Mouse (Mus musculus): ENCODE measurements around the gene Spout1.

Gene Spout1

GRCm38 (mm10) chr2:30177700-30178675, at the start of gene Spout1:
TSS of gene Spout1 (minus strand) at chr2:30178459.
- peak; percentile 17; the same call in 1 of the 2 replicates for TF ChIP-seq GATA4 (IDR thresholded peaks at IDR 0.05; ENCODE audit: insufficient replicate concordance, low read length)

DNA sequence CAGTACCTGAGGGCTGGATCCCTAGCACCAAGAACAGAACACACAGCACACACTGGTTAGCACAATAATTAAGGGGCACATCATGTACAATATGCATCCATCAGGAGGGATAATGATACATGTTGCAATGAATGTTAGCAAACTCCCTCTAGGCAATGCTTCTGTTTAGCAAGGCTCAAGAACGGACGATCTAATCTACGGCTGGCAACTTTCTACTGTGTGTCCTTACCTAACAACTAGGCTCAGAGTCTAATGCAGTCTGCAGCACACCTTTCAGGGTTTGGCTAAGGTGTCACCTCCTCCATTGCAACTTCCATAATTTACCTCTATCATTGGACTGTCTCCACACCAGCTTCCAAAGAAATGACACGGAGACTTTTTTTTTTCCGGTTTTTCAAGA, 38.0 kb upstream of the Spout1 start:
- TF ChIP-seq GATA4 (IDR thresholded peaks at IDR 0.05; ENCODE audit: insufficient replicate concordance, low read length), result no peak

DNA sequence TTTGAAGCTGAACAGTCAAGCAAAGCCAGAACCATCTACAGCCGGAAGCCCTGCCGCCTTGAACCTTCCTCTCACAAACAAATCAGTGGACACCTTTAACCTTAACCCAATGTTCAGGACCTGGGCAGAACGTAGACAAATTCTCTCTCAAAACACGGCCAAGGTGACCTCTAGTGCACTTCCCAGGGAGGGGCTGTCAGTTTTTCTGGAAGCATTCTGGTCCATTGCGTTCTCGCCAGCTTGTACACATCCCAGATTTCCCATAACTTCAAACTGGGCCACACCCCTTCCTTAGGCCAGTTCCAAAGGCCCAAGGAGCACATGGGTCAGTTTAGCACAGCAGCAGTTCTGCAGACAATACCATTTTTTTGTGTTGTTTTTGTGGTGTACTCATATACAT, 37.2 kb upstream of the Spout1 start:
- peak; percentile 34; the same call in 1 of the 2 replicates for TF ChIP-seq GATA4 (IDR thresholded peaks at IDR 0.05; ENCODE audit: insufficient replicate concordance, low read length)

GRCm38 (mm10) chr2:30214745-30215144, 36.5 kb upstream of the Spout1 start:
- no peak for TF ChIP-seq GATA4 (IDR thresholded peaks at IDR 0.05; ENCODE audit: insufficient replicate concordance, low read length)

DNA sequence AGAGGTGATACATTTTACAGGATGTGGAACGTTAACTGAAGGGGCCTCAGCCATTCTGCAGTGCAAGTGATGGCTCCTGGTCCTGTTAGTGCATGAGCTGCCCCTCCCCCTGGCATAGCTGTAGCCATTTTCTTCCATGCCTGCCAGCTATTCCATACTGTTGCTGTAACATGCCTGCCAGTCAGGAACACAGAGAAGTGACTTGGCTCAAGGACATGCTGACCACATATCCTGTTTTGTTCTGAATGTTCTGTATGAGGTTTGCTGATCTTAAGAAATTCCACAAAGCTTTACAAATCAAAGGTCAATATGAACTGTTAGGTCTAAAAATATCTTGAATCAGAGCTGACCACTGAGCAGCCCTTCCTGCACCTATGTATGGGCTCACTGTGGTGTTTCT, 34.7 kb upstream of the Spout1 start:
- no peak for TF ChIP-seq GATA4 (IDR thresholded peaks at IDR 0.05; ENCODE audit: insufficient replicate concordance, low read length)

- no peak; the same call in 1 of the 2 replicates for TF ChIP-seq GATA4 (IDR thresholded peaks at IDR 0.05; ENCODE audit: insufficient replicate concordance, low read length)
These were observed 33.9 kb upstream of the Spout1 start for GRCm38 (mm10) chr2:30212169-30212545.

DNA sequence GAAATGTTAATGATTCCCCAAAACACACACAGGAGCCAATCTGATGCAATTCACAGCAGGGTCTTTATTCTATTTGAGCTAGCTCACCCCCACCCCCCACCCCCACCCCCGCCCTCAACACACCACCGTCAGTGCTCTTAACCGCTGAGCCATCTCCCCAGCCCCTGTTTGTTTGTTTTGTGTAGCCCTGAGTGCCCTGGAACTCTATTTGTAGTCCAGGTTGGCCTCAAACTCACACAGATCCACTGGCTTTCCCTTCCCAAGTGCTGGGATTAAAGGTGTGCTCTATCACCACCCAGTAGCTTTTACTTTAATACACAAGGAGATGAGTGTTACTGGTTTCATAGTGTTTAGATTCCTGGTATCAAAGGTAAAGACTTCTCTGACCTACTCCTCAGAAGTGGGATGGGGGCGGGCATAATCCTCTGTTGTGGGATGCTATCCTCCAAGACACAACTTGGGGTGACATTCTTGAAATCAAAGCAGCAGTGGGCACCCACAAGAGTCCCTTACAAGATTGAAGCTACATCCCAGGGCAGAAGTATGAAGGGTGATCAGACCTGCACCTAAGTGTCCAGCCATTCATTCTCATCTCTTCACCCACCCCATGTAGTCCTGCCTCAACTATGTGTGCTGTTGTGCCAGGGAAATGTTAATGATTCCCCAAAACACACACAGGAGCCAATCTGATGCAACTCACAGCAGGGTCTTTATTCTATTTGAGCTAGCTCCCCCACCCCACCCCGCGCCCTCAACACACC, 33.3 kb upstream of the Spout1 start:
- TF ChIP-seq GATA4 (IDR thresholded peaks at IDR 0.05; ENCODE audit: insufficient replicate concordance, low read length), result no peak

DNA sequence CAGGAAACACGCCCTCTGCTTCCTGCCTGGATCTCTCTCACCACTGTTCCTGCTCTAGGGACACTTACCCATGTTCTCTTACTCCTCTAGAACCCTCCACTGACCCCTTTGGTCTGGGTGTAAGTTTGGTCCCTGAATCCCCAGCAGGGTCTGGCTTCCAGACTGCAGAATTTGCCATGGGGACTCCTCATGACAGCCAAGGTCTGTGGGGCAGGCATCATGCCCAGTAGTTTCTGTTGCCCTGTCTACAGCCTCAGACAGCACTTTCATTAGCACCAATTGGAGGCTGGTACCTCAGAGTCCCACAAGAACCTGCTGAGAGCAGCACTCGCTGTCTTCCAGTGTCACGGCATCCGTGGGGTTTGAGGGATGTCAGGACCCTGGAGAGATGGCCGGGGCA, 29.6 kb upstream of the Spout1 start:
- no peak for TF ChIP-seq GATA4 (IDR thresholded peaks at IDR 0.05; ENCODE audit: insufficient replicate concordance, low read length)

DNA sequence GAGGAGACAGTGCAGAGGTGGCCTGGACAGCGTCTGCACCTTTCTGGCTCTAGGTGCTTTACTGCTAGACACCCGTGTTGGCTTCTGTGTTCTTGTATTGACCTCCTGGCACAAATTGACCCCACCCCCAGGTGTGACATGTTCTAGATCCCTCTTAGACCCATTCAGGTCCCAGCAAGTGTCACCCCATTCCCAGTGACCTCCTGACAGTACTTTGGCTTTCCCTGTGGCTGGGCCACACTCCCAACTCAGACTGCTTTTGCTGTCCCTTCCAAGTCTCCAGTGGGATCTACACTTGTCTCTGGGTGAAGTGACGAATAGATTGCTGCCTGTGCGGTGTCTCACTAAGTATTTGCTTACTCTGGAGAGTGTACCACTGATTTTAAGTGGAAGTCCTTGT, 29.1 kb upstream of the Spout1 start:
- TF ChIP-seq GATA4 (IDR thresholded peaks at IDR 0.05; ENCODE audit: insufficient replicate concordance, low read length), result no peak

GRCm38 (mm10) chr2:30205629-30206357, 27.5 kb upstream of the Spout1 start, which contains the start of gene Kyat1:
TSS of gene Kyat1 (minus strand) at chr2:30205847.
- TF ChIP-seq GATA4 (IDR thresholded peaks at IDR 0.05; ENCODE audit: insufficient replicate concordance, low read length), result no peak

DNA sequence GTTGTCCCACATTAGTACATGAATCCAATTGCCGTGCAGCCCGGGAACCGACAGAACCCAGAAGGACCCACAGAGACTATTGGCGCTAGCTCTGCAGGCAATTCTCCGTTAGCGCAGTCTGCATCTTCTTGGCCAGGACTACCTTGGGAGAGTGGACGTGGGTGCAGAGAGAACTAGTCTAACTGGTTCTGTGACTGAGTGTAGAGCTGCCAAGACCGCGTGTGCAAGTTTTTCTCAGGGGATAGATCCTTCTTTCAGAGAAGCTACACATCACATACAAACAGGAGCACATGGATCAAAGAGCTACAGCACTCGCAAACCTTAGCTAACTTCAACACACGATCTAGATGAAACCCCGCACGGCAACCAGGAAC, 27.0 kb upstream of the Spout1 start:
- no peak for TF ChIP-seq GATA4 (IDR thresholded peaks at IDR 0.05; ENCODE audit: insufficient replicate concordance, low read length)

- TF ChIP-seq GATA4 (IDR thresholded peaks at IDR 0.05; ENCODE audit: insufficient replicate concordance, low read length), result no peak
These were observed 25.2 kb upstream of the Spout1 start for GRCm38 (mm10) chr2:30203439-30203838.

GRCm38 (mm10) chr2:30200388-30200925, 22.2 kb upstream of the Spout1 start:
- TF ChIP-seq GATA4 (IDR thresholded peaks at IDR 0.05; ENCODE audit: insufficient replicate concordance, low read length), result no peak

- peak; percentile 65; the same call in 1 of the 2 replicates for TF ChIP-seq GATA4 (IDR thresholded peaks at IDR 0.05; ENCODE audit: insufficient replicate concordance, low read length)
These were observed 21.7 kb upstream of the Spout1 start for GRCm38 (mm10) chr2:30199984-30200383.

DNA sequence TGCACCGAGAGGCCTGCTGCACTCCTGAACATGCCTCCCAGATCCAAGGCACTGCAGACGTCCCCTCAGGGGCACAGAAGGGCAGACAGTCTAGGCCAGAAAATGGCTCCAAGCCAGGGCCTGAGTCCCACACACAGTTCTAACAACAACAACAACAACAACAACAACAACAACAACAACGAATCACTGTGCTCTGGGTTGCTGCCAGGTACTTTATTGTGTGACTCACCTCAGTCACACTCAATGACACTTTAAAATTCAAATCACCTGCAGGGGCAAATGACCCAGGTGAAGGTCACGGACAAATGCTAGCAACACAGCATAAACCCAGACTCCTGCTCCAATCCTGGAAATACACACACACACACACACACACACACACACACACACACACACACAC, 19.8 kb upstream of the Spout1 start:
- TF ChIP-seq GATA4 (IDR thresholded peaks at IDR 0.05; ENCODE audit: insufficient replicate concordance, low read length), result peak; percentile 71; the same call in 1 of the 2 replicates
